Mouse (Mus musculus) right cerebral cortex, postnatal 10 days (tissue): ENCODE results near the gene Zfr2.

Experiments
- DNase-seq, 2 experiments: peaks; one replicate each; pipeline ENCODE4 v3.0.0; 2021; ENCODE audit warnings: low spot score in 2 of 2

Zfr2 gene

GRCm38 (mm10) chr10:81287513-81288157, 54.7 kb downstream of the Zfr2 start:
- DNase-seq = no peak

- DNase-seq = no peak
Observed at GRCm38 (mm10) chr10:81288601-81289000, 55.6 kb downstream of the Zfr2 start.

- DNase-seq = peak; percentile 78 to 82
Observed at GRCm38 (mm10) chr10:81289278-81289677, 56.3 kb downstream of the Zfr2 start.

GRCm38 (mm10) chr10:81289811-81290210, 56.9 kb downstream of the Zfr2 start:
- peak in 1 of 2 experiments; percentile 39 for DNase-seq

GRCm38 (mm10) chr10:81290698-81291460, 57.9 kb downstream of the Zfr2 start:
- peak in 1 of 2 experiments; percentile 52 for DNase-seq

- peak in 1 of 2 experiments; percentile 34 for DNase-seq
Observed at GRCm38 (mm10) chr10:81291511-81292104, 58.7 kb downstream of the Zfr2 start, which contains the start of gene Tjp3. Gene Tjp3 (minus strand): TSS chr10:81291581.

GRCm38 (mm10) chr10:81292554-81293333, 59.8 kb downstream of the Zfr2 start, which contains the start of gene Pip5k1c:
Gene Pip5k1c (plus strand): TSS chr10:81292963.
- DNase-seq = peak; percentile 99 to 100

GRCm38 (mm10) chr10:81293334-81294030, 60.5 kb downstream of the Zfr2 start:
- DNase-seq = no peak

GRCm38 (mm10) chr10:81294442-81294841, 61.5 kb downstream of the Zfr2 start:
- peak in 1 of 2 experiments; percentile 34 for DNase-seq

GRCm38 (mm10) chr10:81295185-81295584, 62.2 kb downstream of the Zfr2 start:
- peak in 1 of 2 experiments; percentile 67 for DNase-seq

GRCm38 (mm10) chr10:81297246-81297645, 64.3 kb downstream of the Zfr2 start:
- no peak for DNase-seq

- peak in 1 of 2 experiments; percentile 33 for DNase-seq
Observed at GRCm38 (mm10) chr10:81297845-81298244, 64.9 kb downstream of the Zfr2 start.

- DNase-seq = peak in 1 of 2 experiments; percentile 45
Observed at GRCm38 (mm10) chr10:81298369-81299100, 65.6 kb downstream of the Zfr2 start.

- no peak for DNase-seq
Observed at GRCm38 (mm10) chr10:81299585-81300351, 66.8 kb downstream of the Zfr2 start.

- DNase-seq = no peak
Observed at GRCm38 (mm10) chr10:81300352-81300907, 67.5 kb downstream of the Zfr2 start.

GRCm38 (mm10) chr10:81301321-81301720, 68.4 kb downstream of the Zfr2 start:
- DNase-seq = no peak
